Mouse (Mus musculus) liver, adult 2 months (tissue): Measurements from ENCODE around the gene 1500009C09Rik.

Experiments
- CTCF ChIP-seq: fragments of 200-500 bp; IDR thresholded peaks from 2 replicates; pipeline ENCODE4 v1.5.1; 2011; ENCODE audit warnings: low read depth, low read length, control low read depth
- POLR2A ChIP-seq: fragments of 200-500 bp; IDR thresholded peaks from 2 replicates; pipeline ENCODE4 v1.6.1; 2011; ENCODE audit warnings: low read length, control low read depth; ENCODE audit not compliant: insufficient read depth; ENCODE audit errors: extremely low read depth

DNA sequence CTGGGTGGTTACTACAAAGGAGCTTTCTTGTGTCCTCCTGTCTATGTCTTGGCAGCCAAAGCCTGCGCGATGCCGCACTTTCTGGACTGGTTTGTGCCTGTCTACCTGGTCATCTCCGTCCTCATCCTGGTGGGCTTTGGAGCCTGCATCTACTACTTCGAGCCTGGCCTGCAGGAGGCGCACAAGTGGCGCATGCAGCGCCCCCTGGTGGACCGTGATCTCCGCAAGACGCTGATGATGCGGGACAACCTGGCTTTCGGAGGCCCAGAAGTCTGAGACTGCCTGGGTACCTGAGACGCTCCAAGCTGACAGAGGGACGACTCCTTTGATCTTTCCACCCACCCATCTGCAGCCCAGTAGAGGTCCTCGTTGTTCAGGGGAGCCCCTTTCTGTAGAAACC is 7.3 kb downstream of the 1500009C09Rik start:
- TF ChIP-seq CTCF = peak; percentile 96
- TF ChIP-seq POLR2A = no peak
